Mouse (Mus musculus): ENCODE measurements at regions not wholly inside any gene's neighbourhood (a gene's known extent, or its start where the extent isn't known, plus 50 kb on each side); places are given as distances from the start of the nearest gene placed in this dataset.

- TF ChIP-seq CTCF (IDR thresholded peaks at IDR 0.05; ENCODE audit: insufficient read depth, low read depth, low read length), result no peak
- TF ChIP-seq POLR2A (IDR thresholded peaks at IDR 0.05; ENCODE audit: insufficient read depth, low read depth, low read length), result no peak
These were observed 173.1 kb upstream of the Clint1 start for GRCm38 (mm10) chr11:45678666-45679292.
